Mouse (Mus musculus) monocyte, adult 2 months (primary cell): ENCODE data around the gene Abhd17a.

Source experiments
- DNase-seq, 2 experiments: peaks; one replicate each; pipeline ENCODE4 v3.0.0; 2022; ENCODE audit warnings: low spot score in 2 of 2, low read depth in 1 of 2

Abhd17a gene

DNA sequence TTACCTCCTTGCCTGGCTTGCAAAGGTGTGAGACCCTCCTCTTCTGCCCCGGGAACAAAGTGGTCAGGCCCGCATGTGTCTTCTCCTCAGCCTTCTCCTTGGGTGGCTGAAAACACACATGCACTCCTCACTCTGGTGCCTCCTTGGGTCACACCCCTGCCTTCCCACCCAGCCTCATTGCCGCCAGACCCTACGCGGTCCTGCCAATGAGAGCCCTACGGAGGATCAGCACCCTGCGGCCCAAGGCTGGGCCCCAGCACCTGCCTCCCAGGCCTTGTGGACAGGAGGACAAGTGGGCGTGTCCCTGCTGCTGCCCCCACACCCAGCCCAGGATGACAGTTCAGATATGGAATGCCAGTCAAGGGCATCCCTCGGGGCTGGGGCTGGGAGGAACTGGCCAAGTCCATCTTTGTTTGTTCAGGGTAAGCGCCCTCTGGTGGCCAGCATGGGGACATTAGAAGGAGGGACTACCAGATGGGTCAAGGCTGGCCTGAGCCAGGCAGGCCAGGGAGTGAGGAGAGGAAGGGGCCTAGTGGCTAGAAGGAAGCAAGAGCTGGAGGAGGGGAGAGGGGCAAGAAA is 41.6 kb downstream of the Abhd17a start:
- peak in 1 of 2 experiments; percentile 33 for DNase-seq

DNA sequence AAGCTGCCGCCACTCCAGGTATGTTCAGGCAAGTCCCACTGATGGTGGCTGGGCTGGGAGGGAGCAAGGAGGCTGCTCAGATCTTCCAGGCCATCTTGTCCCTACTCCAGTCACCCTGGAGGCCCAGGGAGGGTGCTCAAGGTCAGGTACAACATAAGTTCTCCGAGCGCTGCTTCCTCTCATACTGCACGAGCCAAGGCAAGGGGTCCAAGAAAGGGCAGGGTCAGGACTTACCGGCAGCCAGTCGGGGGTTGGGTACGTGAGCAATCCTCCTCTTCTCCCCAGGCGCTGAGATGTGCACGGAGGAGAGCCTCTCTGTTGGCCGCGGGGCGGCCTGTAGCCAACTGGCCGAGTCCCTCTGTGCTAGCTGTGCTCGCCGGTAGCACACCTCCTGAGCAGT is 42.6 kb downstream of the Abhd17a start:
- DNase-seq, result no peak

DNA sequence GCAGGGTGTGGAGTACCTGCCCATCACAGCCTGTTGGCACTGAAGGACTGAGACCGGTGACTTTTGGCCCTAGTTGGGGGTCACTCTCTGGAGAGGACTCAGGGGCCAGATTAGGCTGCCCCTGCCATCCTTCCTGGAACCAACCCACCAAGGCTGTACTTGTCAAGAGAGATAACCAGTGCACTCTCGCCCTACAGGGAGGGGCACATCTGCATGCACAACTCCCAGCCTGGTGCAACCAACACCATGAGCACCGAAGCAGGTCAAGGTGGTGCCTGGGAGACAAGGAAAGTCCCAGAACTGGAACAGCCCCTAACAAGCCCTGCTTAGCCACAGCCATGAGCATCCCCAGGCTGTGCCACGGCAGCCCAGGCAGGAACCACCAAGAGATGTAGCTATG is 43.2 kb downstream of the Abhd17a start:
- DNase-seq, result no peak

DNA sequence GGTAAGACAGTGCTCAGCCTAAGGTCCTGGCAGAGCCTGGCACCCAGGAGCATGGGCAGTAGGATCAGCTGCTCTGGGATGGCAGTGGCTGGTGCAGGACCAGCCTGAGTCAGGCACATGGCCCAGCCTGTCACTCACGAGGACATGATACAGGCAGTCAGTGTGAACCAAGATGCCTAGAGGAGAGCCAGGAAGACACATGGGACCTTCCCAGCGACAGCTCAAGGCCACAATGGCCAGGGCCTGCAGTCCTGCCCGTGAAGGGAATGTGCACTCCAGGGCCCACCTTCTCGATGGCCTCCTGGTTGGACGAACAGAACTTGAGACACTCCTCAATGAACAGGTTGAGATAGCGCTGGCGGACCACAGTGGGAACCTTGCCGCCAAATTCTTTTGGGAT is 44.6 kb downstream of the Abhd17a start:
- DNase-seq, result no peak

DNA sequence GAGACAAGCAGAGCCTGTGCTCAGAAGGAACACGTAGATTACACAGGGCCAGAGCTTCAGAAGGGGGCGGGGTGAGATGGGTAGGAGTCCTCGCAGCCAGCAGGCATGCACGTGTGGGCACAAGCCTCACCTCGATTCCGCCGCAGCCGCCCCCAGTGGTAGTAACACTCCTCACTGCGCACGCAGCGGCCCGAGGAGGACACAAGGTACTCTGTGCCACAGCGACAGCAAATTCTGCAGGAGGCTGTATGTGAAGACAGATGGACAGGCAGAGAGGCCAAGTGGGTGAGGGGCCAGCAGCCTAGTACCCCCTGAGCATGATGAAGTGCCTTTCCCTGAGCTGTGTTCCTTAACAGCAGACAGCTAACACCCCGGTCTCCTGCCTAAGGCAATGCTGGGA is 46.3 kb downstream of the Abhd17a start:
- DNase-seq, result no peak

DNA sequence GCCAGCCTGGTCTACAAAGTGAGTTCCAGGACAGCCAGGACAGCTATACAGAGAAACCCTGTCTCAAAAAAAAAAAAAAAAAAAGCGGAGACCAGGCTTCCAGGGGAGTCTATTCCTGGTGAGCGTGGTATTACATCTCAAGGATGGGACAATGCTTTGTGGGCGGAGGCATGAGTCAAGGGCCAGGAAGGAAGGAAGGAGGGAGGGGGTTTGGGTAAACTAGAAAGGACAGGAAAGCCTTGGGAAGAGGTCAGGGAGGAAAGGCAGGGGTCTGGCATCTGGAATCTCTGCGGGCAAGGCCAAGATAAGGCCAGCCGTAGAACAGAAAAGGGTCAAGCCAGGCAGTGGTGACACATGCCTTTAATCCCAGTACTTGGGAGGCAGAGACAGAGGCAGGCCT is 50.6 kb downstream of the Abhd17a start:
- DNase-seq, result no peak

DNA sequence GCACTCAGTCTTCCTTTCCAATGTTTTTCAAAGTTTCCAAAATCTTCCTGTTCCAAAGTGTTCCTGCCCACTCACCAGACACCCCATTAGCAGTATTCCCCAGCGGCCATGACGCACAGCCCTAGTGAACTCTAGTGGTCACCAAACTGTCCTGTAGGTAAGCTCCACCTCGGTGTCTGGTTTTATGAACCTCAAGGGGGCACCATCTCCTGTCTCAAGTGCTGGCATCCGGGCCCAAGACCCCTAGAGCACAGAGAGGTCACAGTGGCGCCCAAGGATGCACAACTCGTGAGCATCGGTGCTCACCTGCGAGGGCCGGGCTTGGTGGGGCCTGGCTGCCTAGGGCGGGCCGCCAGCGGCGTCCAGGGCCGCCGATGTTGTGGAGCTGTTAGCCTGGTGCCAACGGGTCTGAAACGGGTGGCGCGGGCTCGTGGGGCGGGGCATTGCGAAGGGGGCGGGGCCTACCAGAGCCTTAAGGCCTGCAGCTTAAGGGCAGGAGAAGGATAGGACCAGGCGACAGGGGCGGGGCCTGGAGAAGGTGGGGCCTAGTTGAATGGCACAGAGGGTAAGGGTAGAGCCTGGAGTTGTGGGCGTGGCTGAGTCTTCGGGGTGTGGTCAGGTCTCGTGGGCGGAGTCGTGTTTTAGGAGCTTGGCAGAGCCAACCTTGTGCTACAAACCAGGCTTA is 51.3 kb downstream of the Abhd17a start, which contains the start of gene Atp8b3:
Gene Atp8b3 (minus strand): TSS at position 415 of the 685 bp plus-strand sequence.
- peak; percentile 75 to 87 for DNase-seq

DNA sequence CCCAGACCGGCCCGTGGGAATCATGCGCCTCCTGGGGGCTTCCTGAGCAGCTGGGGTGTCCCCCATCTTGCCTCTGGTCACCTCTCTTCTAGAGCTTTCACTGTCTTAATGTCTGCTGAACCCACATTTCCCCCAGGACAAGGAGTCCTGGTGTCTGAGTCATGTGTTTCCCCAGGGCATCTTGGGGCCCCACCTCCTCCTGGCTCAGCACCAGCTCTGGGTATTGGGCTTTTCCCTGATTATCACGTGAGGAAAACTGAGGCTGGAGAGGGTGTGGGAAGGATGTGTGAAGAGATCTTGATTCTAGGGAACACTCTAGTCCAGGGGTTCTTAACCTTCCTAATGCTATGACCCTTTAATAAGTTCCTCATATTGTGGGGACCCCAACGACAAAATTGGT is 52.0 kb downstream of the Abhd17a start:
- DNase-seq, result no peak

DNA sequence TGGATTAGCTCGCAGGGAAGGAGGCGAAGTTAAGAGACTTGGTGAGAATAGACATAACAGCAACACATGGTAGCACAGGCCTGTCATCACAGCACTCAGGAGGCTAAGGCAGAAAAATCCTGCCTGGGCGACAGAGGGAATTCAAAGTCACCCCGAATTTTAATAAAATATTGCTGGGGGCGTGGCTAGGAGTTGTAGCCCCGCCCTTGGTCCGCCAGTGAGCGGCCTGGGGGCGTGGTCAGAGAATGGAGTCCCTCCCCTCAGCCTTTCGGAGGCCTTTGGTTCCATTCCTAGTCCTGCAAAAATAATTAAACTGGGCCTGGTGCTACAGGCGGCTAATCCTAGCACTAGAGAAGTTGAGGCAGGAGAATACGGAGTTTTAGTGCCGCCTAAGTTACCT is 54.4 kb downstream of the Abhd17a start:
- DNase-seq, result no peak

DNA sequence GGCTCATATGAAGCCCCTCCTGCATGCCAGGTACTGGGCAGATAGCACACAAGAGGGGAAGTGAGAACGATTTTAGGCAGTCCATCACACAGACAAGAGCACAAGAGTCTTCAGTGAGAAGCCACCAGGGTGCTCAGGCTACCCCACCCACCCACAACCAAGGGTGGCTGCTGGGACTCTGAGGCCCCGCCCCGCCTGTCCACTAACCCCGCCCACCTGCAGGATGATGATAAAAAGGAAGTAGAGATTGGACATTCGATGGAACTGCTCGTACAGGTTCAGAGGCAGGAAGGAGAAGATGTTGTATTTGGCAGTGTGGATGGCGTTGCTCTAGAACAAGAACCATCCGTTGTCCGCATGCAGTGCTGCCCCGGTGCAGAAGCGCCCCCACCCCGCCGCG is 55.1 kb downstream of the Abhd17a start:
- DNase-seq, result no peak

DNA sequence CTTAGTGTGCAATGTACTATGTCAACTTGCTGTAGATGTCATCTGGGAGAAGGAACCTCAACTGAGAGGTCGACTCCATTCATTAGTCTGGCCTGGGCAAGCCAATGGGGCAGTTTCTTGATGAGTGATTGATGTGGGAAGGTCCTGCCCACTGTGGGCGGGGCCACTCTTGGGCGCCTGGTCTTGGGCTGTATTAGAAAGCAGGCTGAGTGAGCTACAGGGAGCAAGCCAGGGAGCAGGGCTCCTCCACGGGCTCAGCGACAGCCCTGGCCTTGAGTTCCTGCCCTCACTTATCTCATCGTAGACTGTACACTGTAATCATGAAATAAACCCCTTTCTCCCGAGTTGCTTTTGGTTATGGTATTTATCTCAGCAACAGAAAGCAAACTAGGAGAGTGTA is 56.4 kb downstream of the Abhd17a start:
- no peak for DNase-seq
